Mouse (Mus musculus): ENCODE data around the gene Tirap. TPM values are rescaled to one million over a fixed set of nuclear protein-coding genes. Genes with fewer than 3 reads are reported as not detected.

Gene Tirap
- polyA plus RNA-seq, 1 experiment = 5.4 TPM

DNA sequence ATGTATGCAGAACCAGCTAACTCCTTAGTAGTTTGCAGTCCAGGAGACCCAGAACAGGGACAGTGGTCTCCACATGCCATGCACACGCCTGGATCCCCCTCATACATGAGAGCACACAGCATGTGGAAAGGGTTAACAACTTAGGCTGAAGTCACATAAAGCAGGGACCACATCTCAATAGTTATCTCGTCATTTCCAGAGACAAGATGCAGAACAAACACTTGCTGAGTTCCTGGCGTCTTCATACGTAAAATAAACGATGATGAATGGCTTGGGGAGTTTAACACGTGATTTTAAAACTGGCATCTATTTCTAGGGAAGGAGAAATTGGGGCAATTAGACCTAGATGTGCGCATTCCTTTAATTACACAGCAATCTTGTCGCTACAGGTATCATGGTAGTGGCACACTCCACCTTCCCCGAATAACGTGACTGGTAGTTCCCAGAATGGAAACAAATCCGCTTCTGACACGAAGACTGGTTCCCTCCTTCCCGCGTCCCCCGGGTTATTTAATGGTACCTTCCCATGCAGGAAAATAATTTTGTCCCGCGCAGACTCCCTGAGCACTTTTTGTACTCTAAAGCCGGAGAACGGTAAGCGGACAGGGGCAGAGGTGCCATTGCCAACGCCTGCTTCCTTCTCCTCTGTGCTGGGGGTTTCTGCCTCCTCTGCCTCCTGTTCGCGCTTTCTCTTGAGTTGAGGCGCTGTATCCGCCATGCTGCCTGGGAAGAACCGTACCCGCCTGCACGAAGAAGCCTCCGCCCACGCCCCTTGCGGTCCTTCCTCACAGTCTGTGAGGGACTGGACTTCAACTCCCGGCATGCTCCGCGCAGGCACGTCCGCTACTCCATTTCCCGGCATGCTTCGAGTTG, 24.6 kb downstream of the Tirap start, which contains the start of gene Dcps:
Gene Dcps (minus strand): TSS at position 811 of the 873 bp plus-strand sequence.
- Histone ChIP-seq H3K79me3 (ENCODE audit: low read depth) (peaks cover 8% of the 10 kb centered on the region), H3K36me3 (ENCODE audit: control insufficient read depth, insufficient read depth) (no peaks in the 10 kb centered on the region), H3K27me3 (ENCODE audit: control insufficient read depth, insufficient read depth, insufficient read length) (no peaks in the 10 kb centered on the region), H3ac (ENCODE audit: control insufficient read depth, insufficient read length, low read depth) (peak within 1 kb of the TSS; percentile 78), H3K4me3 (ENCODE audit: insufficient read depth, poor library complexity, severe bottlenecking) (peak within 1 kb of the TSS; percentile 53), H3K79me2 (ENCODE audit: control insufficient read depth, insufficient read depth) (peaks cover 25% of the 10 kb centered on the region)
- TF ChIP-seq MYOG (IDR thresholded peaks at IDR 0.05; ENCODE audit: control insufficient read depth, extremely low read depth, insufficient read length) (no peak), USF1 (IDR thresholded peaks at IDR 0.05; ENCODE audit: low read depth) (peak; percentile 16), MYOD1 (IDR thresholded peaks at IDR 0.05; ENCODE audit: control insufficient read depth, insufficient read length, low read depth) (no peak)

DNA sequence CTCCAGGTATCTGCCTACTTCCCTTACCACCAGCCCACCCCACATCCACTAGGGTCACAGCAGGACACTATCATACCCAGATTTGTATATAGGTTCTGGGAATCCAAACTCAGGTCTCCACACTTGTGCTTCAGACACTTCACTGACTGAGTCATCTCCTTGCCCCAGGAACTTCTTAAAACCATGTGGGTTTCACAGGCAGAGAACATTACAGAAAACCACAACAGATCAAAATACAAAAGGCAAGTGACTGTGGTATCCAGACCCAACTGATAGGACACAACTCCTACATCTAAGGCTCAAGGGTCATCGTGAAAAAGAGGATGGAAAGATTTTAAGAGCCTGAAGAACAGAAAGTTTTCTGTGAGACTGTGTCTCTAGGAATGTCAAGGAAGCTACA, 26.8 kb downstream of the Tirap start:
- TF ChIP-seq MYOG (IDR thresholded peaks at IDR 0.05; ENCODE audit: control insufficient read depth, extremely low read depth, insufficient read length) = no peak
- TF ChIP-seq MYOD1 (IDR thresholded peaks at IDR 0.05; ENCODE audit: control insufficient read depth, insufficient read length, low read depth) = no peak
- TF ChIP-seq CEBPB (IDR thresholded peaks at IDR 0.05; ENCODE audit: low read depth) = no peak
- TF ChIP-seq CTCF (IDR thresholded peaks at IDR 0.05; ENCODE audit: control insufficient read depth, insufficient read depth, insufficient read length) = no peak
- no peak for TF ChIP-seq FOSL1 (IDR thresholded peaks at IDR 0.05; ENCODE audit: insufficient read depth, low read length, poor library complexity, severe bottlenecking)
- no peak for TF ChIP-seq USF1 (IDR thresholded peaks at IDR 0.05; ENCODE audit: low read depth)
- no peaks in the 10 kb centered on the region for H3K36me3 ChIP-seq (ENCODE audit: control insufficient read depth, insufficient read depth)

DNA sequence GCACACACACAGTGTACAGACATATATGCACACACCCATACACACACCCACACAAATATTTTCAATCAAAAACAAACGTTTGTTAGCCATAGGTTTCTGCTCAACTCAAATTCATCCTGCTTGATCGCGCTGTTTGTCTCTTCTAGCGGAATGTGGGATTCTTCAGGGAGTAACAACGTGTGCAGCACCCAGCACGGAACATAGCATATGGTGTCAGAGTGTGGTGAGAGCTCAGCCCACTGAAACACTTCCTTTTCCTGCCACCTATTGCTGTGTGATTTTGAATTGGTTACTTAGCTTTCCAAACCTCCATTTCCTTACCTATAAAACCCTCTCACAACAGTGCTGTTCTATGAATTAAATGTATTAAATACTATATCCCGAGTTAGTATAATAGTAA, 30.0 kb downstream of the Tirap start:
- TF ChIP-seq MAX (IDR thresholded peaks at IDR 0.05) (no peak), CTCF (IDR thresholded peaks at IDR 0.05; ENCODE audit: control insufficient read depth, insufficient read depth, insufficient read length) (no peak)
- Histone ChIP-seq H3K79me2 (ENCODE audit: control insufficient read depth, insufficient read depth) (peaks cover 28% of the 10 kb centered on the region), H3K4me3 (ENCODE audit: insufficient read depth, poor library complexity, severe bottlenecking) (no peak overlapping the region), H3ac (ENCODE audit: control insufficient read depth, insufficient read length, low read depth) (no peak overlapping the region), H3K27me3 (ENCODE audit: control insufficient read depth, insufficient read depth, insufficient read length) (no peaks in the 10 kb centered on the region), H3K36me3 (ENCODE audit: control insufficient read depth, insufficient read depth) (no peaks in the 10 kb centered on the region), H3K79me3 (ENCODE audit: low read depth) (peaks cover 5% of the 10 kb centered on the region)

More for the DNA sequence above, 26.8 kb downstream of the Tirap start:
- peaks cover 25% of the 10 kb centered on the region for H3K79me2 ChIP-seq (ENCODE audit: control insufficient read depth, insufficient read depth)
- no peaks in the 10 kb centered on the region for H3K27me3 ChIP-seq (ENCODE audit: control insufficient read depth, insufficient read depth, insufficient read length)
- no peak overlapping the region for H3ac ChIP-seq (ENCODE audit: control insufficient read depth, insufficient read length, low read depth)
- peaks cover 8% of the 10 kb centered on the region for H3K79me3 ChIP-seq (ENCODE audit: low read depth)
- H3K4me3 ChIP-seq (ENCODE audit: insufficient read depth, poor library complexity, severe bottlenecking) = no peak overlapping the region

DNA sequence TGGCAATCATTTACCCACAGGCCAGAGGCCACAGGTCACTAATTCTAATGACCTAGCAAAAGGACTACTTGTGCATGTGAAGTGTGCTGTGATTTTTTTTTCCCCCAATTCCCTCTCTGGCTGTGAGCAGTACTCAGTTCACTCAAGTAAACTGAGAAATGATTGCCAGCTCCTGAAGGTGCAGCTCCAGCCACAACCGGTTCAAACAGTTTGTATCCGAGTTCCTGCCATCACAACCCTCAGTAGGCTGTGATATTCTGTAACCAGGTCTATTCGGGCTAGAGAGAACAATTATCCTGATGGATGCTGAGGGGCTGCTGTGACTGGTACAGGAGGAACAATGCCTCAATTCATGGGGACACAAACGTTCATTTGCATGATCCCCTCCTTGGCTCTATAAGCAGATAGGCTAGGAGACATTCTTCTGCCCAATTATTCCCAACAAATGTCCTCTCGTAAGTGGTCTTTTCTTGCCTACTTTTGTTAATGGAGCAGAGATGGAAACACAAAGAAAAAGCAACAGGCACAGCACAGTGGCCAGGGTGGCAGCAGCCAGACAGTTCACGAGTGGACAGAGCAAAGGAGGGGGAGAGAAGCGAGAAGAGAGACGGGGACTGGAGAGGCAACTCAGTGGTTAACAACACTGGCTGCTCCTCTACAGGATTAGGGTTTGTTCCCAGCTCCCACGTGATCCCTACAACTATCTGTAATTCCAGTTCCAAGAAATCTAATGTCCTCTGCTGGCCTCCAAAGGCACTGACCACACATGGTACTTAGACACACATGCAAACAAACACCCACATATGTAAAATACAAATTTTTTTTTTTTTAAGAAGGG, 33.1 kb downstream of the Tirap start:
- no peaks in the 10 kb centered on the region for H3K27me3 ChIP-seq (ENCODE audit: control insufficient read depth, insufficient read depth, insufficient read length)
- no peak overlapping the region for H3ac ChIP-seq (ENCODE audit: control insufficient read depth, insufficient read length, low read depth)
- H3K79me3 ChIP-seq (ENCODE audit: low read depth) = no peaks in the 10 kb centered on the region
- no peak overlapping the region for H3K4me3 ChIP-seq (ENCODE audit: insufficient read depth, poor library complexity, severe bottlenecking)
- TF ChIP-seq CEBPB (IDR thresholded peaks at IDR 0.05; ENCODE audit: low read depth) = no peak
- peaks cover 4% of the 10 kb centered on the region for H3K36me3 ChIP-seq (ENCODE audit: control insufficient read depth, insufficient read depth)
- H3K79me2 ChIP-seq (ENCODE audit: control insufficient read depth, insufficient read depth) = peaks cover 9% of the 10 kb centered on the region

DNA sequence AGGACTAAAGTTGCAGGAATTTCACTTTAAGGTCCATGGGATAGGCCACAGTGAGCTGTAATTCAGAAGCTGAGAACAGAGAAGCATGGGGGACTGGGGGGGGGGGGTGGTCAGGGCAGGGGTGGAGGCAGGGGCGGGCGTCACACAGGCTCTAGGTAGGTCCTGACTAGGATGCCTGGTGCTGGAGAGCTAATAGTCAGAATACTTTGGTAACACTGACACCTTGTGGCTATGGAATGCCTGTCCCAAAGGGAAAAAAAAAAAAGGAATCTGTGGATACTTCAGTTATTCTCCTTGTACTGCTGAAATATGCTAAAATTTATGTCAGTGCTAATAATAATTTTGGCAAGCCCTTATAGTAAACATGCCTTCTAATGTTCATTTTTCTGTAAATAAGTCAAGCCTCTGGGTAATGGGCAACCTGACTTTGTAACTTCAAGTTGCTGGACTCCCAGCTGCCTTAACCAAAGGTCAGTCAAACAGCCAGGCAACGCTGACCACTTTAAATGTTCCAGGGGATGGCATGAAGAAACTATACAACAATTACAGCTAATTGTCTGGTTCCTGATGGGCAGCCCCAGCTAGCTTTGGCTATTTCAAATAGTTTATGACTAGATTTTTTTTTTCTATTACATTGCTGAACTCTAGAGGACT, 33.8 kb downstream of the Tirap start:
- Histone ChIP-seq H3K36me3 (ENCODE audit: control insufficient read depth, insufficient read depth) (peaks cover 4% of the 10 kb centered on the region), H3K79me3 (ENCODE audit: low read depth) (no peaks in the 10 kb centered on the region), H3K4me3 (ENCODE audit: insufficient read depth, poor library complexity, severe bottlenecking) (no peak overlapping the region), H3K79me2 (ENCODE audit: control insufficient read depth, insufficient read depth) (peaks cover 9% of the 10 kb centered on the region), H3K27me3 (ENCODE audit: control insufficient read depth, insufficient read depth, insufficient read length) (no peaks in the 10 kb centered on the region), H3ac (ENCODE audit: control insufficient read depth, insufficient read length, low read depth) (no peak overlapping the region)
- TF ChIP-seq MAX (IDR thresholded peaks at IDR 0.05) (no peak), CTCF (IDR thresholded peaks at IDR 0.05; ENCODE audit: control insufficient read depth, insufficient read depth, insufficient read length) (peak; percentile 19)

All from C2C12 (cell line).